Mouse (Mus musculus) stomach, postnatal 0 days (tissue): ENCODE results near the gene Mtr.

Source experiments
- CTCF ChIP-seq: IDR thresholded peaks from 2 replicates; pipeline ENCODE4 v1.5.1; 2016; ENCODE audit warnings: antibody characterized with exemption, low read depth, mild to moderate bottlenecking, moderate library complexity
- EP300 ChIP-seq: optimal IDR thresholded peaks from 2 replicates; pipeline ENCODE3; 2016; ENCODE audit warnings: antibody characterized with exemption

GRCm38 (mm10) chr13:12257391-12258380, at the start of gene Mtr:
- no peak for TF ChIP-seq EP300
- no peak for TF ChIP-seq CTCF
